9 mouse cellular contexts compared by ENCODE assay signal in genomic region chr5:120673626-120674025, GRCm38 (mm10). TPM values are rescaled to one million over a fixed set of nuclear protein-coding genes. Genes with fewer than 3 reads are reported as not detected.
DNase-seq lines count a peak whose midpoint lies in the region; ATAC-seq lines count a peak whose summit lies in the region.
"Had no signal": no experiment of that assay in that cellular context is flagged by ENCODE, and none has a peak within 500 bp of the region (broad histone marks: within the 10 kb centered on the region; RNA-seq: fewer than 3 reads in every experiment).

No protein-coding gene starts in this region.

- no peak overlapping the region for H3K9ac ChIP-seq in forebrain, embryonic 13.5 days
- H3K9ac ChIP-seq: limb, embryonic 13.5 days had no signal

- H3K4me3 ChIP-seq in forebrain, embryonic 10.5 days = no peak overlapping the region
- no peak overlapping the region for H3K4me3 ChIP-seq in forebrain, embryonic 13.5 days
- H3K4me3 ChIP-seq: limb, embryonic 13.5 days had no signal

- H3K4me1 ChIP-seq in forebrain, embryonic 10.5 days = peaks cover 9% of the 10 kb centered on the region
- H3K4me1 ChIP-seq in forebrain, embryonic 13.5 days = peaks cover 10% of the 10 kb centered on the region

- WGBS in forebrain, embryonic 10.5 days = 13% methylated on average over 12 of the region's 12 CpGs
- 9% methylated on average over 12 of the region's 12 CpGs for WGBS in forebrain, embryonic 13.5 days

- DNase-seq in forebrain, embryonic 10.5 days (ENCODE audit: extremely low spot score, low spot score) = peak; percentile 63
- peak; percentile 34 for DNase-seq in 3134 (ENCODE audit: extremely low read depth, insufficient read length, low spot score)
- peak; percentile 70 to 74 for DNase-seq in adrenal gland, adult 18-20 months (ENCODE audit: low spot score in 2 of 2)
- peak; percentile 78 for DNase-seq in embryo, embryonic 10.5 days (ENCODE audit: low spot score)
- DNase-seq in lung, adult 18-20 months = peak; percentile 39 to 50
- peak; percentile 75 for DNase-seq in right cerebral cortex, postnatal 25 days

- ATAC-seq in forebrain, embryonic 13.5 days = no peak
- ATAC-seq in inflammation-experienced regulatory T-cells, adult 6 months = peak; percentile 44

- H3K9me3 ChIP-seq in forebrain, embryonic 10.5 days = no peaks in the 10 kb centered on the region
- no peaks in the 10 kb centered on the region for H3K9me3 ChIP-seq in forebrain, embryonic 13.5 days (replicated peaks)
- H3K9me3 ChIP-seq: limb, embryonic 13.5 days had no signal

- peaks cover 3% of the 10 kb centered on the region; the same call in 1 of the 2 replicates for H3K27me3 ChIP-seq in forebrain, embryonic 10.5 days (ENCODE audit: poor library complexity, severe bottlenecking)
- H3K27me3 ChIP-seq in forebrain, embryonic 13.5 days = no peaks in the 10 kb centered on the region
- H3K27me3 ChIP-seq: limb, embryonic 13.5 days had no signal

- no peaks in the 10 kb centered on the region for H3K36me3 ChIP-seq in forebrain, embryonic 10.5 days (replicated peaks)
- H3K36me3 ChIP-seq in forebrain, embryonic 13.5 days (ENCODE audit: poor library complexity, severe bottlenecking) = no peaks in the 10 kb centered on the region
- H3K36me3 ChIP-seq: limb, embryonic 13.5 days had no signal

- H3K27ac ChIP-seq in forebrain, embryonic 10.5 days = no peak overlapping the region
- H3K27ac ChIP-seq in forebrain, embryonic 13.5 days = no peak overlapping the region
- H3K27ac ChIP-seq: limb, embryonic 13.5 days had no signal

- H3K4me2 ChIP-seq in forebrain, embryonic 13.5 days = no peak overlapping the region

RNA-seq across cellular contexts. Expression of gene Rasal1, which starts 25.0 kb away (rescaled TPM):
- polyA plus RNA-seq in forebrain, embryonic 10.5 days (2016; fragmentation: Nextera tagmentation; extraction: Ambion mirVana) = 0.21 and 0.24 TPM in 2 replicates
- polyA plus RNA-seq in forebrain, embryonic 13.5 days (2015; fragmentation: Nextera tagmentation; extraction: Ambion mirVana) = 0.27 and 0.79 TPM in 2 replicates
- 10 to 100 TPM in 1 of 2 experiments, 1 to 10 TPM in 1; 4.3 to 14.1 TPM for total RNA-seq in adrenal gland, adult 18-20 months (2021)
- 1 to 10 TPM; 6.8 to 9.7 (median 6.8) TPM for polyA plus RNA-seq in inflammation-experienced regulatory T-cells, adult 6 months (2017; shearing (Covaris generic))

RNA-seq across cellular contexts. Expression of gene Dtx1, which starts 38.1 kb away (rescaled TPM):
- 1.3 and 2.0 TPM in 2 replicates for polyA plus RNA-seq in forebrain, embryonic 10.5 days (2016; fragmentation: Nextera tagmentation; extraction: Ambion mirVana)
- 17.9 and 18.1 TPM in 2 replicates for polyA plus RNA-seq in forebrain, embryonic 13.5 days (2015; fragmentation: Nextera tagmentation; extraction: Ambion mirVana)
- 10 to 100 TPM in 1 of 2 experiments, 1 to 10 TPM in 1; 6.0 to 12.3 TPM for total RNA-seq in adrenal gland, adult 18-20 months (2021)
- 10 to 100 TPM; 41.0 to 52.7 (median 49.6) TPM for polyA plus RNA-seq in inflammation-experienced regulatory T-cells, adult 6 months (2017; shearing (Covaris generic))

RNA-seq across cellular contexts. Expression of gene Cfap73, which starts 39.6 kb away (rescaled TPM):
- polyA plus RNA-seq in forebrain, embryonic 10.5 days (2016; fragmentation: Nextera tagmentation; extraction: Ambion mirVana) = not detected in 2 replicates
- 0.65 TPM in 1 of 2 replicates, not detected in the other for polyA plus RNA-seq in forebrain, embryonic 13.5 days (2015; fragmentation: Nextera tagmentation; extraction: Ambion mirVana)
- total RNA-seq in adrenal gland, adult 18-20 months (2021) = under 1 TPM in 1 of 2 experiments, not detected in 1; 0.33 TPM
- polyA plus RNA-seq in inflammation-experienced regulatory T-cells, adult 6 months (2017; shearing (Covaris generic)) = not detected
- polyA plus RNA-seq: limb, embryonic 13.5 days had no signal
